Mouse (Mus musculus) T-cell, adult 66 days (primary cell): Measurements from ENCODE around the gene Rab3a. TPM values are rescaled to one million over a fixed set of nuclear protein-coding genes. Genes with fewer than 3 reads are reported as not detected.

Experiments
- total RNA-seq, 2 experiments: library from RNA; stranded (reverse); gene quantifications; 3 replicates in 1 of 2; 4 replicates in 1 of 2; pipeline ENCODE4 v1.2.4; 2023

The Rab3a gene
- total RNA-seq, result 1 to 10 TPM; 6.0 to 6.4 TPM

DNA sequence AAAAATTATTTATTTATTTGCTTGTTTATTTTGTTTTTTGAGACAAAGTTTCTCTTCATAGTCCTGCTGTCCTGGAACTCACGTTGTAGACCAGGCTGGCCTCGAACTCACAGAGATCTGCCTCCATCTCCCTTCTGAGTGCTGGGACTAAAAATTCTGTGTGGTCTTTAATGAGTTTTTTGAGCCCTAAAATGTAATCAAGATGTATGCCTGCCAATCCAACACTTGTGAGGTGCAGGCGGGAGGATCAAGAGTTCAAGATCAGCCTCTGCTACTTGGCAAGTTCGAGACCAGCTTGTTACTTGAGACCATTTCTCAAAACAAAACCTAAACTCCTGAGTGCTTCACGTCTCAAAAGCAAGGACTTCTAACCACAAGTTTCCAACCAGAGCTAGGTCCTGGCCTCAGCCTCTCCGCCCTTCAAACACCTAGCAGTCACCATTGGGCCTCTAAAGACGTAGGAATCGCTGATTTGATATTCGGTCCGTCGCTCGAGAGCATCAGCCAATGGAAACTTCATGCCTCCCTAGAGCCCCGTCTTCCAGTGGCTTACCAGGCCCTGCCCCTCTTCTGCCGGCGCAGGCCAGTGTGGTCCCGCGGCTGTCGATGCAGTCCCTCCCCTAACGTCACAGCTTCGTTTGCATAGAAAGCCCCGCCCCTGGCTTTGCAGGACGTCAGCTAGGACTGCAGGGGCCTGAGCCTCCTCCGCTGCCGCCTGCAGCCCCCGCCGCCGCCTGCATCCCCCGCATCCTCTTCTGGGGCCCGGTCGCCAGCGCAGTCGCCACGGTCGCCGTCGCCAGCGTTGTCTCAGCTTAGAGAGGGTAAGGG lies at the start of gene Rab3a:
Gene Rab3a, plus strand, starts transcription at position 637 of the 828 bp plus-strand sequence.

DNA sequence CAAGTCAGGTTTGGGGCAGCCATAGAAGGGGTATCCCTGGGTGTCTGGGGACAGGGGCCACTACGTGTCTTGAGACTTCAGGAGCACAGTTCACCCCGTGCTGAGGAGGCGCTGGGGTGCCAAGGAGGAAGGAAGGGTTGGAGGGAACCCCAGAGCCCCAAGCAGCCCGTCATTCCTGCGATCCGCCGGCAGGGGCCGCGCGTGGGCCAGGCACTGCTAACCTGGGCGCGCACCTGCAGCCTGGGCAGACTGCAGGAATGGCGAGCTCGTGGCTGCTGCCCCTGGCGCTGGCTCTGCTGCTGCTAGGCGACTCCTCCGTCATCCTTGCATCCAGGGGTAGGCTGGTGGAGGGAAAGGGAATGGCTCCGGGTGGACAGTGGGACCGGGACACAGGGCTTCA lies 36.2 kb upstream of the Rab3a start, which contains the start of gene Gm3336:
Gene Gm3336, plus strand, starts transcription at position 247 of the 400 bp plus-strand sequence.

DNA sequence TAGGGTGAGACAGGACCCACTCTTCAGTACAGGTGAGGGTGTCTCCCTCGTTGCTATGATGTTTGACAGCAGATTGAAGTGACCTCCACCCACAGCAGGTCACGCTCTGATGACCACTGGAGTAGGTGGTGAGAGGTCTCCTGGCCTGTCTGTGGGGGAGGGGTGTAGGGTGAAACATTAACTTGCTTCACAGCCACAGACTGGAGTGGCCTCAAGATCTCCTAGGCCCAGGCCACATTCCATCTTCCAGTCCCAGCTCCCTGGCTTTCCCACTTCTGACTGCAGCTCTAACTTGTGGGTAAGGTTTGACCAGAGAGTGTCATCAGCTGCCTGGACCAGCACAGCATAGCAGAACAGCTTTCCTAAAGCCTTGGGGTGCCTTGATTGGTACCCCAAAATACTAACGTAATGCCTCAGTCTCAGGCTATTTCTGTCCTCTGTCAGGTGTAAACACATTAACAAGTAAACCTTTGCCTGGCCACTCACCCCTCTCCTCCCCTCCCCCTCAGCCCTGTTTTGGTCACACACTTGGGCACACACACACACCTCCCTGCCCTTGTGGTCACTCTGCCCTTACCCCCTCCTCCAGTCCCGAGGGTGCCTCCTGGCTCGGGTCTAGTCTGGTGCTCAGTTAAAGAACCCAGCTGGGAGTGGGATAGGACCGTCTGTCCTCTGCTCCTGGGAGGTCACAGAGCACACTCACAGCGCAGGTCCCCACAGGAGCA lies 30.8 kb upstream of the Rab3a start, which contains the start of gene Pde4c:
Gene Pde4c, plus strand, starts transcription at position 235 of the 725 bp plus-strand sequence.

DNA sequence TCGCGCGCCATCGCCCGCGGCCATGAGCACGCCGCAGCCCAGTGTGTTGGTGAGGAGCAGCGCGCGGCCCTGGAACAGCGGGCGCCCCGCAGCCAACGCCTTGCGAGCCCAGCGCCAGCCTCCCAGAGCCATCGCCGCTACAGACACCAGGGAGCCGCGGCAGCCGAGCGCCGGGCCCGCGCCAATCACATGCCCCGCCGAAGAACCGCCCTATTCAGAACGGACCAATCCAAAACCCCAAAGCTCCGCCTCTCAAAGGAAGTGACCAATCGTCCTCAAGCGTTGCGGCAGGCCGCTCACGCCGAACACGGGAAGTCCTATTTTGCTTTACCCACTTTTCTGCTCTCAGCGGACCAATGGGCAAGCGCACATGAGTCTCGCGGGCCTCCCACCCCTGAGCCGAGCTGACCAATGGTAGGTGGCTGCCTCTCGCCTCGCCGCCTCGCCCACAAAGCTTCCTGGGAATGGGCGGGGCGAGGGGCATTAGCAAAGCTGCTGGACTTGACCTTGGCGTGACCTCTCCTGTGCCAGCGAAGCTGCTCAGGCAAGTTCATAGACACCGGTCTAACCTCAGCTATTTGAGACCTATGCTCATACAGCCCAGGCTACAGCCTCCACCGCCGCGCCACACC lies 6.4 kb downstream of the Rab3a start, which contains the start of gene Mpv17l2:
Gene Mpv17l2, minus strand, starts transcription at position 172 of the 632 bp plus-strand sequence.

DNA sequence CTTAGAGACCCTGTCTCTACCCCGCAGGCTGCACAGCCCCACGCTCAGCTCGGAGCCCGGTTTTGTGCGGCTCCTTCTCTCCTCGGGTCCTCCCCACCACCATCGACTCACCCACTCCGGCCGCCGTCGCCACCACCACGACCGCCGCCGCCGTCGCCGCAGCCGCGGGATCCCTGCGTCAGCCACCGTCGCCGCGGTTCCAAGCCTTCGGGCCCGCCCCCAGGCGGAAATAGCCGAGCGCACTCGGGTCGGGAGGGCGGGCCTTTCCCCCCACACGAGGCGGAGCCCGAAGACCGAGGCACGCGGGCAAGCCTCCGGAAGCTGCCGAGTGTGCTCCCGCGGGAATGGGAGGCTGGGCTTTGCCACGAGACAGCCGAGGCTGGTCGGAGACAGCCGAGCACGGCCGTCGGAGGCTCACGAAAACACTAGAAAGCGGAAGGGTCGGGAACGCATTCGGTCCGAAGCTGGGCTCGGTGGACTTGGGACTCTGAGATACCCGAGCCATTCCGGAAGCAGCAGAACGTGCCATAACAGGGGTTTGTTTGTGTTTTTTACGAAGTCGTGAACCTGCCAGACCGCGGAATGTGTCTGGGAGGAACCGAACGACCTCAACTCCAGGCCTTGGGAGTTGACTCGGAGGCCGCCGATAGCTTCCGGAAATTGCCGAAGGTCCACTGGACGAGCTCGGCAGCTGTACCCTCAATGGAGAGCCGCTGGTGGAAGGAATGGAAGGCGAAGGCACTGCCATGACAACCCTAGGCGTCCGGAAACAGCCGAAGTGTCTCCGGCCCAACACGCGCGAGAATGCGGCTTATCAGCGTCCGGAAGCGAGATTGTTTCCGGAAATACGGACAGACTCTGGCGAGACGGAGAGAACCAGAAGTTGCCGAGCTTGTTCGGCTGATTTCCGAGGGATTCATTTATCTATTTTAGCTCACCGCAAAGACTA lies 22.3 kb downstream of the Rab3a start, which contains the start of gene Pik3r2:
Gene Pik3r2, minus strand, starts transcription at position 218 of the 949 bp plus-strand sequence.

DNA sequence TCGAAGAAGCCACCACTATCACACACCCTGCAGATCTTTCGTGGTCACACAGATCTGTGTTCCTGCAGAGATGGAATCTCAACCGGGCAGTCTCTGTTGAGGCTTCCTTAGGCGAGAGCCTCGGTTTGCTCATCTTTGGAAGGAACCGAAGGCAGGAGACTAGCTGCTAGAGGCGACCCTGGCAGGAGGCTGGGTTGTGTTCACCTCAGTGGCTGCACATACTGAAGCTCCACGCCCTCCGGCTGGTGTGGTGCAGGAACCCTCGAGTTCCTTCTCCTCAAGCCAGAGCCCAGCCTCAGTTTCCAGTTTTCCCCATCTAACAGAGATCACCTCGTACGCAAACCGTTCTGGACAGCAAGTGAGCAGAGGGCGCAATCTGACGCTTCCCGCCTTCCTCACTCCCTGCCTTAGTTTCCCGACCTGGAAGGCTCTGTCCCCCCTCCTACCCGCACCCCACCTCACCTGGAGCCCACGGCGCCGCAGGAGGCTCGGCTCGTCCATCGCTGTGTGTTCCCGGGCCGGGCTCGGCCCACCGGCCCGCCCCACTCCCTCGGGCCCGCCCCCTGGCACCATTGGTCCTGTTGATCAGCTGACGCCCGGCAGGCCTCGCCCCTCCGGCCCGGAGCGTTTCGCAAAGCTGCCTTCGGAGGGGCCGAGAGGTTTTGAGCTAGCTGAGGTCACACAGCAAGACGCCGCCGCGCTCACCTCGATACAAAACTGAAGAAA lies 50.2 kb downstream of the Rab3a start, which contains the start of gene Mast3:
Gene Mast3, minus strand, starts transcription at position 574 of the 726 bp plus-strand sequence.

DNA sequence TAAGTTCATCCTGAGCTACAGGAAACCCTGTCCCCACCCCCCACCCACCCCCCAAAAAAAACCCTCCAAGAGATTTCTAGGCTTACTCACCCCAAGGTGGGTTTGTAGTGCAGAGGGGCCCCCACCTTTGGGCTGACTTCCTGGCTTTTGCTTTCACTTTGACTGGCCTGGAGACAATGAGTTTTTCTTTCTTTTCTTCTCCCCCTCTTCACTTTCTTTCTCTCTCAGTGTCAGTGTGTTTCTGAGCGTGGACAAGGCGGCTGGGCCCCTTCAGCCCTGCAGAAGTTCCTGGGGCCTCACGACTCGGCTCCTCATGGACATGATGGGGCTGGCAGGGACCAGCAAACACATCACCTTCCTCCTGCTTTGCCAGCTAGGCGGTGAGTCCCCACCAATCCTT lies 53.8 kb downstream of the Rab3a start, which contains the start of gene Il12rb1:
Gene Il12rb1, plus strand, starts transcription at position 211 of the 400 bp plus-strand sequence.

Other genes with a start within 250 kb of the Rab3a start
- gene Rex1bd, start 247.9 kb upstream of the Rab3a start, total RNA-seq, result 10 to 100 TPM; 64.4 to 64.7 TPM
- gene Uba52, start 243.9 kb upstream of the Rab3a start, total RNA-seq, result 1,000 to 10,000 TPM; 3,558 to 3,776 TPM
- gene Fkbp8, start 227.0 kb upstream of the Rab3a start, total RNA-seq, result 100 to 1,000 TPM; 257 to 281 TPM
- 10 to 100 TPM; 57.3 to 61.1 TPM for gene Kxd1, start 226.7 kb upstream of the Rab3a start, total RNA-seq
- gene Ell, start 215.2 kb upstream of the Rab3a start, total RNA-seq, result 10 to 100 TPM; 27.8 to 29.0 TPM
- 10 to 100 TPM; 76.4 to 85.3 TPM for gene Isyna1, start 160.3 kb upstream of the Rab3a start, total RNA-seq
- gene Ssbp4, start 145.8 kb upstream of the Rab3a start, total RNA-seq, result 100 to 1,000 TPM in 1 of 2 experiments, 10 to 100 TPM in 1; 93.5 to 116 TPM
- 1 to 10 TPM in 1 of 2 experiments, under 1 TPM in 1; 0.98 to 1.3 TPM for gene Lrrc25, start 138.5 kb upstream of the Rab3a start, total RNA-seq
- gene Gdf15, start 122.2 kb upstream of the Rab3a start, total RNA-seq, result not detected
- 1 to 10 TPM; 2.6 to 3.7 TPM for gene Pgpep1, start 94.3 kb upstream of the Rab3a start, total RNA-seq
- 100 to 1,000 TPM; 133 to 142 TPM for gene Lsm4, start 81.4 kb upstream of the Rab3a start, total RNA-seq
- 100 to 1,000 TPM; 758 to 827 TPM for gene Jund, start 55.7 kb upstream of the Rab3a start, total RNA-seq
- gene Iqcn, start 51.2 kb upstream of the Rab3a start, total RNA-seq, result 1 to 10 TPM; 3.7 to 7.6 TPM
- gene Gm3336, start 36.1 kb upstream of the Rab3a start, total RNA-seq, result not detected
- under 1 TPM; 0.32 to 0.47 TPM for gene Pde4c, start 31.0 kb upstream of the Rab3a start, total RNA-seq
- 10 to 100 TPM; 20.7 to 25.0 TPM for gene Mpv17l2, start 6.3 kb downstream of the Rab3a start, total RNA-seq
- gene Pik3r2, start 22.0 kb downstream of the Rab3a start, total RNA-seq, result 10 to 100 TPM; 14.2 to 17.2 TPM
- 100 to 1,000 TPM; 188 to 190 TPM for gene Mast3, start 50.4 kb downstream of the Rab3a start, total RNA-seq
- gene Il12rb1, start 53.8 kb downstream of the Rab3a start, total RNA-seq, result 10 to 100 TPM in 1 of 2 experiments, 1 to 10 TPM in 1; 8.1 to 19.1 TPM
- gene Arrdc2, start 85.0 kb downstream of the Rab3a start, total RNA-seq, result 10 to 100 TPM; 36.5 to 42.1 TPM
- not detected for gene Kcnn1, start 108.6 kb downstream of the Rab3a start, total RNA-seq
- 10 to 100 TPM; 36.5 to 43.1 TPM for gene Ccdc124, start 119.3 kb downstream of the Rab3a start, total RNA-seq
- gene Slc5a5, start 138.1 kb downstream of the Rab3a start, total RNA-seq, result not detected
- gene Rpl18a, start 142.7 kb downstream of the Rab3a start, total RNA-seq, result 1,000 to 10,000 TPM; 4,919 to 4,946 TPM
- gene Map1s, start 151.3 kb downstream of the Rab3a start, total RNA-seq, result 10 to 100 TPM; 61.1 to 74.6 TPM